Mouse (Mus musculus): ENCODE data around the gene Acsl1. TPM values are rescaled to one million over a fixed set of nuclear protein-coding genes. Genes with fewer than 3 reads are reported as not detected.

Acsl1 gene
- total RNA-seq, 2 experiments from 2014 or later = 915 to 931 TPM

DNA sequence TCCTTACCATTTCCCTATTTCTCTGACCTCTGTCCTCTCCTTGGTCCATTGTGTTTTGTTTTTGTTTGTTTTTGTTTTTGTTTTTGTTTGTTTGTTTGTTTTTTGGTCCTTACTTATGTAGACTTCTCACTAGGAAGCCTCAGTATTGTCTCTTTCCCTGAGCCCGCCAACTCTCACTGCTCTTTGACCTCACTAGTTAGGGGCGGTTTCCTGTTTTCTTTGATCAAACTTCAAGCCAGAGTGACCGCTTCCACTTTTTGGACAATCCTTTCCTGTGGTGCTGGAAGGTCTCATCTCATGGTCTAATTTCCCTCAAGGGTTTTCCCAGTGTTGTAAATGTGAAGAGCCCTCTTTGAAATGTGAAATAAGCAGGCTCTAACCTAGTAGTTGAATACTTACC is 33.4 kb downstream of the Acsl1 start:
- DNase-seq = no peak

DNA sequence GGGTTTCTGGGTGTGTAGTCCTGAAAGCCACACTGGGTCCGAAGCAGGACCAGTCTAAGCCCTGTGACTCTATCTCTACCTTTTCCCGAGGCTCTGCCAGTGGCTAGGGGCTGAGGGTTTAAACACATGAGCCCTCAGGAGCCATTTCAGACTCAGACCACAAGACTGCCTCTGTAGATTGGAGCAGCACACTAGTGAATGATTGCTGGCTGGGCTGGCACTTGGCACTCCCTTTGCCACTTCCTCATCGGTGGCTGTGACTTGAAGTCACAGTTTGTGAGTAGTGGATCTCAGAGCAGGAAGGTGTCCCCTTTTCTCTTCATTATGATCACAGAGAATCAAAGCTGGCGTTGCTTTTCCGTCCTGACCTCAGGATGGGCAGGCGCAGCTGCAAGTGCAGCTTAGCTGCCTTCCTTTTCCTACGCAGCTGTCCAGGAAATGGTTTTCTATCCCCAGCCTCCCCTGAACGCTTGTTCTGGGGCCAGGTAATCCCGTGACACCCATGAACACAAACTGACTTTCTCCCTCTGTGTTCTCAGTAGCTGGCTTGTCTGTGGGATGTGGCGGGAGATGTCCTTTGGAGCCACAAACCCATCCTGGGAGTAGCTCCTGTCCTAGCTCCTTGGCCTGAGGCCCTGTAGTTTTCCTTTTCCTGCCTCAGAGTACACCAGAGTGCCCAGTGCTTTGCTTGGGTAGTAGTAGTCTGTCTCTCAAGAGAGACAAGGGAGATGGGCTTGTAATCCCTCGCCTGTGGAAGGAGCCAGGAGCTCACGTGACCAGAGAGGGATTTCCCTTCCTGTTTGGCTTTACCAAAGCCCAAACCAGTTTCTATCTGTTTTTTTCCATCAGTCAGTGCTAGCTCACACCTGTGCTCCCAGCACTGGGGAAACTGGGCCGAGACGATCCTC is 37.9 kb downstream of the Acsl1 start:
- no peak for DNase-seq

- DNase-seq = no peak
These were observed 38.6 kb downstream of the Acsl1 start for GRCm38 (mm10) chr8:46509474-46509873.

DNA sequence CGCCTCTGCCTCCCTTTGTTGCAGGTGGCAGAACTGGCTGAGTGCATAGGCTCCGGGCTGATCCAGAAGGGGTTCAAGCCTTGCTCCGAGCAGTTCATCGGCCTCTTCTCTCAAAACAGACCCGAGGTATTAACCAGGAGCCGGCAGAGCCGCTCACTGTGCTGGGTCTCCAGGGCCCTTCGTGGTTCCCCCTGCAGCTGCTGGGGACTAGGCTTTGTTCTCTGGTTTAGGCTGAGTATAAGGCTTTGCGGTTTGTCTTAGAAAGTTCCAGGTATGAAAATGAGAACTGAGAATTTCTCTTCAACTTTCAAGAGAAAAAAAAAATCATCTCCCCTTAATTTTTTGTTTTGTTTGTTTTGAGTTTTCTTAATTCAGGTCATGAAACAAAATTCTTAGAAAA is 40.5 kb downstream of the Acsl1 start:
- DNase-seq = no peak

GRCm38 (mm10) chr8:46512538-46512937 is 41.7 kb downstream of the Acsl1 start:
- DNase-seq = no peak

DNA sequence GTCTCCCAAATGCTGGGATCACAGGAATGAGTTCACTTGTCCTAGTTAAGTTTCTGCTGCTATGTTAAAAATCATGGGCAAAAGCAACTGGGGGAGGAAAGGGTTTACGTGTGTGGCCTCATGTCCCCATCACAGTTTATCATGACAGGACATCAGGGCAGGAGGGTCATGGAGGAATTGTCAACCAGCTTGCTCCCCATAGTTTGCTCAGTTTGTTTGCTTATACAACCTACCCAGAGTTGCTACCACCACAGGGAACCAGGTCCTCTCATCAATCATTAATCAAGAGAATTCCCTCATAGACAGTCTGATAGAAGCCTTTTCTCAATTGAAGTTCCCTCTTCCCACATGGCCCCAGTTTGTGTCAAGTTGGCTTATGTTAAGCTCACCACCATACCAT is 43.2 kb downstream of the Acsl1 start:
- DNase-seq = no peak

GRCm38 (mm10) chr8:46520667-46521066 is 49.8 kb downstream of the Acsl1 start:
- no peak for DNase-seq

DNA sequence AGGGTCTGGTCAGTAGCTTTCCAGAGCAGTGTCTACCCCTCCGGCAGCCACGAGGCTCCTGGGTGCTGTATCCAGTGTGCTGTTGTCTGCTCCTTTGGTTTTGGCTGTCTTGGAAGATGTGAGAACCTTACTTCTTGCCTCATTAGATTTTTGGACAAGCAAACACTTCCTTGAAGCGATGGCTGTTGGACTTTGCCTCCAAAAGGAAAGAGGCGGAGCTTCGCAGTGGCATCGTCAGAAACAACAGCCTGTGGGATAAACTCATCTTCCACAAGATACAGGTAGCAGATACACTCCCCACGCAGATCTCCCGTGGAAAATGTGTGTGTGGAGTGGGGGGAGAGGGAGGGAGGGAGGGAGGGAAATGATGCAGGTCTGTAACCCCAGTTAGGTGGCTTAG is 55.3 kb downstream of the Acsl1 start:
- DNase-seq = no peak

DNA sequence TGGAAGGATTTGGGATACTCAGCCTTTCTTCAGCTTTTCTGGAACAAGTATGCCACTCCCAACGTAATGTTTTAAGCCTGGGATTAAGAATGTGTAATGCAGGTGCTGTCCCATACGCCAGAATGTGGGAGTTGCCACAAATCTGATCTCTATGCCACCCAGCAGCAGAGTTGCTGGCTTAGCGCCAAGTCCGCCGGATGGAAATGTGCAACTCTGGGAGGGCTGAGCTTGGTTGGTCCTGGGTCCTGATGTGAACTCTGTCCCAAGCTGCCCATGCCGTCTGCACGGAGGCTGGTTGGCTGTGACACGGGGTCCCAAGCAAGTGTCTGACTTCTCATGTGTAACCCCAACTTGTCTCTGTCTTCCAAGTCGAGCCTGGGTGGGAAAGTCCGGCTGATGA is 56.0 kb downstream of the Acsl1 start:
- DNase-seq = no peak

GRCm38 (mm10) chr8:46529508-46529907 is 58.7 kb downstream of the Acsl1 start:
- DNase-seq = no peak

- DNase-seq = no peak
These were observed 59.7 kb downstream of the Acsl1 start for GRCm38 (mm10) chr8:46530541-46530940.

GRCm38 (mm10) chr8:46533926-46534325 is 63.1 kb downstream of the Acsl1 start:
- DNase-seq = no peak

DNA sequence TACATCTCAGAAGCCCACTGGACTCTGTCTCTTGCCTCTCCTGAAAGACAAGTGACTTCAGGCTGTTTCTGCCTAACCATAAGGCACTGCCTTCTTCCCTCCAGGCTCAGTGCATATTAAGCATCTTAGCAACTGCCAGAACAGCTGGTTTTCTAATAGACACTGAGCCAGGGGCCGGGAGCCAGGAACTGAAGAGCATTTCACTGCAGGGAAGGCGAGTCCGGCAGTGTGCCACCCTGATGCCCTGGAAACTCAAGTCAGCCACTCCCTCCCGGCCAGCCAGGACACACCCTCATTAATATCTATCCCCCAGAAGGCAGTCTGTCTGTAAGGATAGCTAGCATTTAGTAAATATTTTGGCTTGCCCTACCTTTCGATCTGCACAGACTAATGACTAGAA is 68.9 kb downstream of the Acsl1 start:
- DNase-seq = peak; percentile 51

DNA sequence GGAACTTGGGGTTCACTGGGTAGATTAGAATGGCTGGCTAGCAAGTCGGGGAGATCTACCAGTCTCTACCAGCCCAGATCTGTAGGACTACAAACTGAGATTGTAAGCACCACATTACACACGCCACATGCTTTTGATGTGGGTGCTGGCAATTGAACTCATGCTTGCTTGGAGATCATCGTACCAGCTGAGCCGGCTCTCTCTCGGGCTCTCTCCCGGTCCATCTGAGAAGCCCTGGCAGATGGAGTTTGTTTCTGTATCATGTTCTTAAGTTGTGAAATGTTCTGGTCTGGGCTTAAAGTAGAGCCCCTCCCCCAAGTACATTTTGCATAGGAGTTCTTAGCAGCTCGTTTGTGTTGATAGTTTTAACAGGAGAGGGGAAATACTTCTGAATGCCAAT is 72.4 kb downstream of the Acsl1 start:
- no peak for DNase-seq

DNA sequence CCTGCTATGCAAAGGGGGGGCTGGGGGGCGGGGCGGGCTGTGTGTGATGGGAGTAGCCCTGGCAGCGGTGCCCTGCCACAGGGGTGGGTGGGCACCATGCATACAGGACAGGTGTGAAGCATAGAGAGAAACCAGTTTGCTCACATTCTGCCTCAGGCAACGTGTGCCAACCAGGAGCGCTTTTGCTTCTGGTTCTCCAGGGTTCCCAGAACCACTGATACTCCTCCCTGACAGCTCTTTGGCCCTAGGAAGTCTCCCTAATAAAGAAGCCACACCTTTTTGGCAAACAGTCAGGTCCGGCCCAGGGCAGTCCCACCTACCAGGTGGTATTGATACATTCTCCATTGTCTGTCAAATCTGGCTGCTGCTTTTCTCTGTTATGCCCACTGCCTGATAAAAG is 72.8 kb downstream of the Acsl1 start:
- DNase-seq = no peak

DNA sequence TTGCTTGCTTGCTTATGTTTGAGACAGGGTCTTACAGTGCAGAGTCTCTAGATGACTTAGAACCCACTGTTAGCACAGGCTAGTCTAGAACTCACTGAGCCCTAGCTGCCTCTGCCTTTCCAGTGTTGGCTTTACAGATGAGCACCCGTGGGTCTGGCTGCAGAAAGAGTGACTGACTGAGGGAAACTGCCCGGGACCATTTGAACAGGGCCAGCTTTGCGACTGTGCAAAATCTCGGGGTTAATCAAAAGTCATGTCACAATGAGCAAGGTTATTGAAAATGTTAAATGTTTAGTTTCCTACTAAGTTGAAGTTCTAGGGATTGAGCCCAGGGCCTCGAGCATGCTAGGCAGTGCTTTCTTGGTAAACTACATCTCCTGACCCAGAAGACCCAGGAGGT is 75.0 kb downstream of the Acsl1 start:
- no peak for DNase-seq

- peak; percentile 76 for DNase-seq
These were observed 75.8 kb downstream of the Acsl1 start for GRCm38 (mm10) chr8:46546431-46547176.

DNA sequence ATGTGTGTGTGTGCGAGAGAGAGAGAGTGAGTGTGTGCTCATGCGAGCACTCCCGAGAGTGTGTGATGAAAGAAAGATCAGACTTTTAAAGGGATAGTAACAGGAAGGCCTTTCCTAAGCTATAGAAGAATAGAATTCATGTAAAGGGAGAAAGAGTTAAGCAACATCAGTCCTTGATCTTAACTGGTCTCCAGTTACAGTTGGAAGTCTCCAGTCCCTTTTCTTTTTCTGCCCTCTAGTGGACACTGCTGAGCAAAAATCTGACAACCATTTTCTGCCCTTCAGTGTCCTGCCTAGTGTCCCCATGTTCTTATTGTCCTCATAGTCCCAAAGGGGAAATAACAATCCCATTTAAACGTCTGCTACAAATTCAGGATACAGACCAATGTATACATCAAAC is 76.4 kb downstream of the Acsl1 start:
- peak; percentile 67 for DNase-seq

GRCm38 (mm10) chr8:46550058-46550457 is 79.2 kb downstream of the Acsl1 start:
- DNase-seq = no peak

- no peak for DNase-seq
These were observed 80.2 kb downstream of the Acsl1 start for GRCm38 (mm10) chr8:46551029-46551428.

GRCm38 (mm10) chr8:46551615-46552440 is 81.0 kb downstream of the Acsl1 start, which contains the start of gene Cenpu:
Cenpu (plus strand) TSS chr8:46552028.
- DNase-seq = peak; percentile 100

DNA sequence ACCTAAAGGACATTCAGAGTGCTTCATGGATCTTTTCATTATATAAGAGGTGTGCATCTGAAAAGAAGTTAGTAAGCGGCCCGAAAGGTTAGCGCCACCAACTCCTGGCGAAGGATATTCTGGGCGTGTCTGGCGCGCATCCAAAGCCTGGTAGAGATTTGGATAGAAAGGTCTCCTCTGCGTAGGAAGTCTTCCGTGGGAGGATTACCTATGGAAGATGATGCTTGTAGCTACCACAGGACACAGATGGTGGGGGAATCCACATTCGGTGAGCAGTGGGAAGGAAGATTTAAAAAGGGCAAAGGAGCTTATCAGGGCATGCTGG is 81.6 kb downstream of the Acsl1 start:
- no peak for DNase-seq

GRCm38 (mm10) chr8:46559428-46559827 is 88.6 kb downstream of the Acsl1 start:
- peak; percentile 59 for DNase-seq
